Mouse (Mus musculus) left cerebral cortex, postnatal 25 days (tissue): ENCODE data around the gene Gsc2. TPM values are rescaled to one million over a fixed set of nuclear protein-coding genes. Genes with fewer than 3 reads are reported as not detected.

Experiments
- DNase-seq, 2 experiments: peaks; one replicate each; pipeline ENCODE4 v3.0.0; 2022; ENCODE audit warnings: low spot score in 2 of 2, mixed read lengths in 1 of 2
- intact Hi-C: fragments of 180-260 bp; cut with DNase I; formaldehyde crosslinking; loops from one replicate; pipeline ENCODE4 v1.15.1; 2025
- total RNA-seq, 2 experiments: library from RNA; stranded (reverse); gene quantifications; 2 replicates each; pipeline ENCODE4 v1.2.3; 2021

Gsc2 gene
- total RNA-seq, 2 experiments from 2014 or later = not detected

GRCm38 (mm10) chr16:17875174-17875573 lies 39.7 kb downstream of the Gsc2 start:
- intact Hi-C loops = no loop called here
- DNase-seq = no peak

DNA sequence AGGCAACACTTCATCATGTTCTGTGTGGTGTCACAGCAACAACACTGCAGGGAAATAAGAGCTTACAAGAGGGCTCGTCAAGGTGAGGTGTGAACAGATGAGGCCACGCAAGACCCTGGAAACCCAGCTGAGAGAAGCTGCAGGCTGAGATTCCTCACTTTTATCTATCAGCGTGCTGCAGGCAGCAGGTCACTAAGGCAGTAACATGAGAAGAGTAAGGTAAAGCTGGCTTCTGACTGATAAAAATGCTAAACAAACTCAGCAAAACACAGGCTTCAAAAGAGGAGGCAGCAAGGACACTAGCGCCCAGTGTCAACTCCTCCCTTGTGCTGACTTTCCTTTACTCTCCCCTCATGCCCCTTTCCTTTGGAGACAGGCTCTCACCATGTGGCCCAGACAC lies 41.9 kb downstream of the Gsc2 start:
- intact Hi-C loops = no loop called here
- DNase-seq = no peak

GRCm38 (mm10) chr16:17871248-17871647 lies 43.6 kb downstream of the Gsc2 start:
- intact Hi-C loops = no loop called here
- DNase-seq = no peak

- no peak for DNase-seq
- intact Hi-C loops = no loop called here
These were observed 49.1 kb downstream of the Gsc2 start for GRCm38 (mm10) chr16:17865770-17866169.

GRCm38 (mm10) chr16:17865293-17865692 lies 49.6 kb downstream of the Gsc2 start:
- intact Hi-C loops = no loop called here
- DNase-seq = no peak

Other genes with a start within 250 kb of the Gsc2 start
- 10 to 100 TPM; 66.3 to 69.1 TPM for gene Med15, start 182.2 kb downstream of the Gsc2 start, total RNA-seq
- 100 to 1,000 TPM in 1 of 2 experiments, 10 to 100 TPM in 1; 87.8 to 101 TPM for gene Klhl22, start 155.4 kb downstream of the Gsc2 start, total RNA-seq
- 1 to 10 TPM; 2.9 to 3.2 TPM for gene Scarf2, start 117.8 kb downstream of the Gsc2 start, total RNA-seq
- 1 to 10 TPM; 4.7 to 5.4 TPM for gene B830017H08Rik, start 81.9 kb downstream of the Gsc2 start, total RNA-seq
- 10 to 100 TPM; 12.3 to 13.8 TPM for gene Car15, start 76.7 kb downstream of the Gsc2 start, total RNA-seq
- 1 to 10 TPM; 1.9 to 2.9 TPM for gene Gm20518, start 23.4 kb downstream of the Gsc2 start, total RNA-seq
- gene Tssk1, start 20.8 kb downstream of the Gsc2 start, total RNA-seq = under 1 TPM in 1 of 2 experiments, not detected in 1; 0.09 TPM
- gene Dgcr2, start 16.5 kb downstream of the Gsc2 start, total RNA-seq = 100 to 1,000 TPM in 1 of 2 experiments, 10 to 100 TPM in 1; 98.0 to 102 TPM
- gene Tssk2, start 16.4 kb downstream of the Gsc2 start, total RNA-seq = not detected
- gene Ess2, start 3.7 kb downstream of the Gsc2 start, total RNA-seq = 10 to 100 TPM; 28.7 to 30.1 TPM
- gene Slc25a1, start 13.2 kb upstream of the Gsc2 start, total RNA-seq = 10 to 100 TPM; 39.5 to 46.0 TPM
- not detected for gene Vpreb2, start 65.4 kb upstream of the Gsc2 start, total RNA-seq
- gene Dgcr6, start 137.8 kb upstream of the Gsc2 start, total RNA-seq = 10 to 100 TPM; 82.6 to 91.8 TPM
- gene Prodh, start 175.1 kb upstream of the Gsc2 start, total RNA-seq = 10 to 100 TPM; 34.1 to 36.7 TPM
- gene Rtn4r, start 212.6 kb upstream of the Gsc2 start, total RNA-seq = 100 to 1,000 TPM; 119 to 138 TPM